Mouse (Mus musculus): Measurements from ENCODE around the gene Vmn1r200. TPM values are rescaled to one million over a fixed set of nuclear protein-coding genes. Genes with fewer than 3 reads are reported as not detected.

Vmn1r200 gene
- polyA plus RNA-seq (2012; rRNA removed) = 0.08 and 0.11 TPM in 2 replicates

- DNase-seq (ENCODE audit: extremely low spot score in 1 of 2, low spot score in 1 of 2) = no peak
Observed at GRCm38 (mm10) chr13:22390073-22390472, at the start of gene Vmn1r200. Vmn1r200 (plus strand) TSS chr13:22390373.

GRCm38 (mm10) chr13:22350064-22350463 lies 40.1 kb upstream of the Vmn1r200 start, which contains the start of gene Vmn1r198:
Vmn1r198 (plus strand) TSS chr13:22350364.
- no peak for DNase-seq (ENCODE audit: extremely low spot score in 1 of 2, low spot score in 1 of 2)

- no peak for DNase-seq (ENCODE audit: extremely low spot score in 1 of 2, low spot score in 1 of 2)
Observed at GRCm38 (mm10) chr13:22350813-22351212, 39.4 kb upstream of the Vmn1r200 start.

GRCm38 (mm10) chr13:22379518-22379917 lies 10.7 kb upstream of the Vmn1r200 start, which contains the start of gene Vmn1r199:
Vmn1r199 (plus strand) TSS chr13:22379818.
- DNase-seq (ENCODE audit: extremely low spot score in 1 of 2, low spot score in 1 of 2) = no peak

- DNase-seq (ENCODE audit: extremely low spot score in 1 of 2, low spot score in 1 of 2) = peak; percentile 58 to 72
Observed at GRCm38 (mm10) chr13:22381128-22381527, 9.0 kb upstream of the Vmn1r200 start.

- DNase-seq (ENCODE audit: extremely low spot score in 1 of 2, low spot score in 1 of 2) = no peak
Observed at GRCm38 (mm10) chr13:22383401-22383800, 6.8 kb upstream of the Vmn1r200 start.

- no peak for DNase-seq (ENCODE audit: extremely low spot score in 1 of 2, low spot score in 1 of 2)
Observed at GRCm38 (mm10) chr13:22387050-22387449, 3.1 kb upstream of the Vmn1r200 start.

GRCm38 (mm10) chr13:22402978-22403377 lies 12.8 kb downstream of the Vmn1r200 start:
- peak in 1 of 2 experiments; percentile 4 for DNase-seq (ENCODE audit: extremely low spot score in 1 of 2, low spot score in 1 of 2)

Other genes with a start within 250 kb of the Vmn1r200 start
- not detected in 2 replicates for gene Vmn1r191, start 206.4 kb upstream of the Vmn1r200 start, polyA plus RNA-seq (2012; rRNA removed)
- not detected in 2 replicates for gene Vmn1r192, start 199.2 kb upstream of the Vmn1r200 start, polyA plus RNA-seq (2012; rRNA removed)
- gene Vmn1r193, start 167.2 kb upstream of the Vmn1r200 start, polyA plus RNA-seq (2012; rRNA removed) = not detected in 2 replicates
- not detected in 2 replicates for gene Vmn1r194, start 146.2 kb upstream of the Vmn1r200 start, polyA plus RNA-seq (2012; rRNA removed)
- not detected in 2 replicates for gene Vmn1r195, start 119.9 kb upstream of the Vmn1r200 start, polyA plus RNA-seq (2012; rRNA removed)
- gene Vmn1r196, start 100.5 kb upstream of the Vmn1r200 start, polyA plus RNA-seq (2012; rRNA removed) = not detected in 2 replicates
- not detected in 2 replicates for gene Vmn1r197, start 65.8 kb upstream of the Vmn1r200 start, polyA plus RNA-seq (2012; rRNA removed)
- gene Vmn1r198, start 40.0 kb upstream of the Vmn1r200 start, polyA plus RNA-seq (2012; rRNA removed) = not detected in 2 replicates
- not detected in 2 replicates for gene Vmn1r199, start 10.6 kb upstream of the Vmn1r200 start, polyA plus RNA-seq (2012; rRNA removed)
- gene Vmn1r201, start 81.5 kb downstream of the Vmn1r200 start, polyA plus RNA-seq (2012; rRNA removed) = not detected in 2 replicates
- not detected in 2 replicates for gene Vmn1r202, start 115.0 kb downstream of the Vmn1r200 start, polyA plus RNA-seq (2012; rRNA removed)
- not detected in 2 replicates for gene Vmn1r203, start 127.7 kb downstream of the Vmn1r200 start, polyA plus RNA-seq (2012; rRNA removed)
- not detected in 2 replicates for gene Vmn1r204, start 162.8 kb downstream of the Vmn1r200 start, polyA plus RNA-seq (2012; rRNA removed)
- gene Vmn1r205, start 202.6 kb downstream of the Vmn1r200 start, polyA plus RNA-seq (2012; rRNA removed) = not detected in 2 replicates
- gene Vmn1r206, start 233.9 kb downstream of the Vmn1r200 start, polyA plus RNA-seq (2012; rRNA removed) = 3.1 and 4.1 TPM in 2 replicates